Mouse (Mus musculus): ENCODE results near the gene Thsd4. TPM values are rescaled to one million over a fixed set of nuclear protein-coding genes. Genes with fewer than 3 reads are reported as not detected.
A peak's percentile ranks its signal among the peaks of the same experiment; 100 is the strongest.

The Thsd4 gene
- 1.2 and 1.7 TPM in 2 replicates for polyA plus RNA-seq (2015; fragmentation: Nextera tagmentation; extraction: Ambion mirVana)

- peak; percentile 48 for DNase-seq (ENCODE audit: low spot score)
Observed at GRCm38 (mm10) chr9:60521806-60522264, at the start of gene Thsd4. TSS of gene Thsd4 (minus strand) at chr9:60522046.

GRCm38 (mm10) chr9:60571041-60571440, 49.2 kb upstream of the Thsd4 start:
- DNase-seq (ENCODE audit: low spot score), result no peak

- no peak for DNase-seq (ENCODE audit: low spot score)
Observed at GRCm38 (mm10) chr9:60569366-60569765, 47.5 kb upstream of the Thsd4 start.

GRCm38 (mm10) chr9:60563809-60564208, 42.0 kb upstream of the Thsd4 start:
- no peak for DNase-seq (ENCODE audit: low spot score)

- DNase-seq (ENCODE audit: low spot score), result peak; percentile 56
Observed at GRCm38 (mm10) chr9:60562443-60563371, 40.9 kb upstream of the Thsd4 start.

- peak; percentile 5 for DNase-seq (ENCODE audit: low spot score)
Observed at GRCm38 (mm10) chr9:60561641-60562289, 39.9 kb upstream of the Thsd4 start.

- no peak for DNase-seq (ENCODE audit: low spot score)
Observed at GRCm38 (mm10) chr9:60558507-60558906, 36.7 kb upstream of the Thsd4 start.

- no peak for DNase-seq (ENCODE audit: low spot score)
Observed at GRCm38 (mm10) chr9:60551238-60551637, 29.4 kb upstream of the Thsd4 start.

GRCm38 (mm10) chr9:60548182-60548581, 26.3 kb upstream of the Thsd4 start:
- peak; percentile 11 for DNase-seq (ENCODE audit: low spot score)

- no peak for DNase-seq (ENCODE audit: low spot score)
Observed at GRCm38 (mm10) chr9:60546169-60546568, 24.3 kb upstream of the Thsd4 start.

- no peak for DNase-seq (ENCODE audit: low spot score)
Observed at GRCm38 (mm10) chr9:60545361-60546096, 23.7 kb upstream of the Thsd4 start.

- DNase-seq (ENCODE audit: low spot score), result no peak
Observed at GRCm38 (mm10) chr9:60543422-60544015, 21.7 kb upstream of the Thsd4 start.

GRCm38 (mm10) chr9:60530310-60530709, 8.5 kb upstream of the Thsd4 start:
- no peak for DNase-seq (ENCODE audit: low spot score)

- no peak for DNase-seq (ENCODE audit: low spot score)
Observed at GRCm38 (mm10) chr9:60529348-60530243, 7.8 kb upstream of the Thsd4 start.

GRCm38 (mm10) chr9:60528269-60528668, 6.4 kb upstream of the Thsd4 start:
- no peak for DNase-seq (ENCODE audit: low spot score)

- no peak for DNase-seq (ENCODE audit: low spot score)
Observed at GRCm38 (mm10) chr9:60527836-60528235, 6.0 kb upstream of the Thsd4 start.

GRCm38 (mm10) chr9:60527051-60527450, 5.2 kb upstream of the Thsd4 start:
- no peak for DNase-seq (ENCODE audit: low spot score)

- DNase-seq (ENCODE audit: low spot score), result no peak
Observed at GRCm38 (mm10) chr9:60526195-60526594, 4.3 kb upstream of the Thsd4 start.

- no peak for DNase-seq (ENCODE audit: low spot score)
Observed at GRCm38 (mm10) chr9:60521143-60521542, 703 bp downstream of the Thsd4 start.

GRCm38 (mm10) chr9:60519601-60520000, 2.2 kb downstream of the Thsd4 start:
- DNase-seq (ENCODE audit: low spot score), result no peak
